Mouse (Mus musculus) liver, postnatal 0 days (tissue): ENCODE measurements around the gene Gm15217. TPM values are rescaled to one million over a fixed set of nuclear protein-coding genes. Genes with fewer than 3 reads are reported as not detected.
A peak's percentile ranks its signal among the peaks of the same experiment; 100 is the strongest.

Experiments used
- ATAC-seq: fragments of 200-750 bp; cut with Nextera tagmentation; 2 replicates; pipeline ENCODE4 v1.8.0; 2017; ENCODE audit warnings: mild to moderate bottlenecking, moderate library complexity
- DNase-seq: peaks from one replicate; pipeline ENCODE4 v3.0.0-alpha.2; 2016
- H3K27ac ChIP-seq: fragments of 300-500 bp; sonication (generic); 2 replicates; pipeline ENCODE4 v1.5.1; 2014; ENCODE audit warnings: antibody characterized with exemption, moderate library complexity, mild to moderate bottlenecking, low read depth
- H3K27me3 ChIP-seq: fragments of 300-500 bp; sonication (generic); 2 replicates; pipeline ENCODE4 v1.6.1; 2014; ENCODE audit warnings: low read length, control low read depth, mixed read lengths; ENCODE audit not compliant: insufficient read depth
- H3K36me3 ChIP-seq: fragments of 300-500 bp; sonication (generic); replicated peaks from 2 replicates; pipeline ENCODE4 v1.6.1; 2014; ENCODE audit warnings: mild to moderate bottlenecking, control low read depth, low read length, moderate library complexity, mixed read lengths; ENCODE audit not compliant: insufficient read depth
- H3K4me1 ChIP-seq: fragments of 300-500 bp; sonication (generic); 2 replicates; pipeline ENCODE4 v1.6.1; 2014; ENCODE audit warnings: antibody characterized with exemption, mild to moderate bottlenecking, control low read depth; ENCODE audit not compliant: insufficient read depth
- H3K4me2 ChIP-seq: fragments of 300-500 bp; sonication (generic); 2 replicates; pipeline ENCODE4 v1.6.1; 2014; ENCODE audit warnings: low read depth, mild to moderate bottlenecking, low read length, moderate library complexity, mixed read lengths
- H3K4me3 ChIP-seq: fragments of 300-500 bp; sonication (generic); 2 replicates; pipeline ENCODE4 v1.5.1; 2014; ENCODE audit warnings: low read depth, low read length
- H3K9ac ChIP-seq: fragments of 300-500 bp; sonication (generic); replicated peaks from 2 replicates; pipeline ENCODE4 v1.6.1; 2014; ENCODE audit warnings: mild to moderate bottlenecking, moderate library complexity
- H3K9me3 ChIP-seq: fragments of 300-500 bp; sonication (generic); 2 replicates; pipeline ENCODE4 v1.6.1; 2016; ENCODE audit warnings: mild to moderate bottlenecking, control low read depth, low read length, mixed read lengths
- CTCF ChIP-seq: sonication (generic); IDR thresholded peaks from 2 replicates; pipeline ENCODE4 v1.5.1; 2016; ENCODE audit warnings: antibody characterized with exemption, low read depth
- EP300 ChIP-seq: IDR thresholded peaks from 2 replicates; pipeline ENCODE4 v1.6.1; 2016; ENCODE audit warnings: antibody characterized with exemption, low read depth, mild to moderate bottlenecking
- WGBS: fragments of 180-500 bp; shearing (Covaris S2); extraction: QIAGEN DNeasy Blood & Tissue Kit; methylation state at CpG from one replicate; pipeline ENCODE4 v1.1.7; 2014; ENCODE audit not compliant: insufficient replicate concordance; 5-methylcytosine and 5-hydroxymethylcytosine counted together
- polyA plus RNA-seq: library from polyadenylated mRNA; unstranded; fragments of >200 nt; fragmentation: Nextera tagmentation; extraction: Ambion mirVana; gene quantifications from 2 replicates; pipeline ENCODE4 v1.2.1, GENCODE M21; 2015

Gm15217 gene
- polyA plus RNA-seq, 1 experiment from 2014 or later, result not detected

DNA sequence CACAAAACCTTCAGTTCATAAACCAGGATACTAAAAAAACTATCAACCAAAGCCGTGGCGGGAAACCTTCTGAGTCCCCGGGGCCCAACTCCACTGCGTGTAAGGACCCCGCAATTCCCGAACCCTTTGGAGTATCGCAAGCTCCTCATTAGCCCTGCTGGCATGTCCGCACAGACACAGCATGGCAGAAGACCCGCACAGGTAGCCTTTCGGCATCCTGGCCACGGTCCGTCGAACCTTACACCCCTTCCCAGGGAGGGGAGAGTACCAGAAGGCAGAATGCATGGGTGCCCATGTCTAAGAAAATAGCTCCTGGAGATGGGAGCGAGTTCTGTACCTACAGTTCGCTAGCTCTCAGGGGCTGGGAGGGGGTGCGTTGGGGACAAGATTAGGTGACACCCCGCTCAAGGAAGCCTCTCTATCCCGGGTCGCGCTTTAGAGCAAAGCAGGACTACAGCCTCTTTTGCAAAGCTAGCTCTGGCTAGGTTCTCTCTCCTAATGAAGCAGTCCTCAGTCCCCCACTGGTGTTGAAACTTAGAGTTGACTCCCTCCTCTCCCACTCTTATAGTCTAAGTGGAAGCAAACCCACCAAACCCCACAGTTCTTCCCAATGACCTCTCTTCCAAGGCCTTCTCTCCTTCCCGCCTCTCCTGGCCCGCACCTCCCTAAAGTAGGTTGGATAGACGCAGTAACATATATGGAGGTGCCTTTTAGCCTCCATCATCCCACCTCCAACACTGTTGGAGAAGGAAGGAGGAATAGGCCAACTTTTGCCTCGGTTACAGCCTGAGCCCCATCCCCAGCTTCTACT is 10.4 kb downstream of the Gm15217 start:
- Histone ChIP-seq H3K9ac (no peak overlapping the region), H3K4me3 (peak overlapping the region; percentile 17), H3K4me2 (peak overlapping the region; percentile 80), H3K36me3 (no peaks in the 10 kb centered on the region), H3K27me3 (peaks cover 67% of the 10 kb centered on the region), H3K9me3 (no peaks in the 10 kb centered on the region), H3K4me1 (peaks cover 3% of the 10 kb centered on the region), H3K27ac (no peak overlapping the region)
- ATAC-seq, result no peak
- TF ChIP-seq CTCF (no peak), EP300 (no peak)
- WGBS, result 11% methylated on average over 24 of the region's 24 CpGs
- DNase-seq, result no peak

DNA sequence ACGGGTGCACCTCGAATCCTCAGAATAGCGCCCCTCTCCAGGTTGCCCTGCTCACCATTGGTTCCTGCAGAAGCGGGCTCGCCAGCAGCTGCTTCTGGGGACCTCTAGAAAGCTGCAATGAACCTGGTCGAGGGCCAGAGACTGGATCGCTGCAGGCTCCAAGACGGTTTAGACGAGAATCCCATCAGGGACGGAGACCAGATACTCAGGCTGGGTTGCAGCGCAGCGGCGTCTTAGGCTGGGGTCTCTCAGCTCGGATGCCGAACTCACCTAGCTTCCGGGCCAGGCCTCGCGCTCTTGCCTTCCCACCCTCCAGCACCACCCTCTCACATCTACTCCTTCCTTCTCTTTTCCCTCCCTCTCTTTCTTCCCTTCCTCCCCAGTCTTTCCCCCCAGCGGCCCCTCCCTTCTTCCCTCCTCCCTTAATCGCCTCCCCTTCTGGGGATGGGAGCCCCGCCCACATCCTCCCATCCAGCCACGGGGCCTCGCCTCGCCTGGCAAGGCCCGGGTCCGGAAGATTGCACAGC is 11.1 kb downstream of the Gm15217 start, which contains the start of gene Bmp4:
Bmp4 (minus strand) TSS at position 421 of the 527 bp plus-strand sequence.
- no peak for TF ChIP-seq EP300
- no peak for TF ChIP-seq CTCF
- Histone ChIP-seq H3K4me3 (peak within 1 kb of the TSS; percentile 17), H3K9me3 (no peaks in the 10 kb centered on the region), H3K36me3 (no peaks in the 10 kb centered on the region), H3K27me3 (peaks cover 67% of the 10 kb centered on the region), H3K9ac (no peak within 1 kb of the TSS), H3K27ac (no peak within 1 kb of the TSS), H3K4me2 (peak within 1 kb of the TSS; percentile 45), H3K4me1 (peaks cover 3% of the 10 kb centered on the region)
- WGBS, result 2% methylated on average over 26 of the region's 26 CpGs
- ATAC-seq, result no peak
- peak; percentile 22 for DNase-seq

DNA sequence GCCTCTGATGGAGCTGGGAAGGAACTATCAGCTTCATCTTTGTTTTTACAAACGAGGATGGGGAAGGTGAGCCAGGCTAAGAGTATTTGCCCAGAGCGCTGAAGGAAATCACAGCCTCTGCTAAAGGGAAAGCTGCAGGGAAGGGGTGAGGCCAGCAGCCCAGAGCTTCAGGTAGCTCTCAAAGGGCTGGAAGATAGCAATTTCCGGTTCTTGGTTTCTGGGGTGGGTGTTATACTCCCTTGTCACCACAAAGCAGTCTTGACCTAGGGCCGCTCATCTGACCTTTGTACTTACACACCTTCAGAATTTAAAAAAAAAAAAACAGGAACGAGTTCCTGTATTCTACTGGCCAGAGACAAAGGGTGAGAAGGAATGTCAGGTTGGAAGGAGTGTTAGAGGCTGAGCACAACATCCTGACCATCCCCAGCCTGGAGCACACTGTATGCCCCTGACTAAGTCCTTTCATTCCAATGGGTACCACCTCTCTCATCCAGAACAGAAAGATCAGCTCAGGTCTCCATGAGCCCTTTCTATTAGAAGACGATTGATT is 12.5 kb downstream of the Gm15217 start:
- DNase-seq, result no peak
- no peaks in the 10 kb centered on the region for H3K36me3 ChIP-seq
- no peak overlapping the region for H3K4me2 ChIP-seq
- no peak for TF ChIP-seq CTCF
- no peak for TF ChIP-seq EP300
- 40% methylated on average over 6 of the region's 6 CpGs for WGBS
- no peak overlapping the region for H3K4me3 ChIP-seq
- H3K9ac ChIP-seq, result no peak overlapping the region
- H3K4me1 ChIP-seq, result peaks cover 3% of the 10 kb centered on the region
- H3K27me3 ChIP-seq, result peaks cover 54% of the 10 kb centered on the region
- H3K9me3 ChIP-seq, result no peaks in the 10 kb centered on the region
- ATAC-seq, result no peak
- no peak overlapping the region for H3K27ac ChIP-seq

DNA sequence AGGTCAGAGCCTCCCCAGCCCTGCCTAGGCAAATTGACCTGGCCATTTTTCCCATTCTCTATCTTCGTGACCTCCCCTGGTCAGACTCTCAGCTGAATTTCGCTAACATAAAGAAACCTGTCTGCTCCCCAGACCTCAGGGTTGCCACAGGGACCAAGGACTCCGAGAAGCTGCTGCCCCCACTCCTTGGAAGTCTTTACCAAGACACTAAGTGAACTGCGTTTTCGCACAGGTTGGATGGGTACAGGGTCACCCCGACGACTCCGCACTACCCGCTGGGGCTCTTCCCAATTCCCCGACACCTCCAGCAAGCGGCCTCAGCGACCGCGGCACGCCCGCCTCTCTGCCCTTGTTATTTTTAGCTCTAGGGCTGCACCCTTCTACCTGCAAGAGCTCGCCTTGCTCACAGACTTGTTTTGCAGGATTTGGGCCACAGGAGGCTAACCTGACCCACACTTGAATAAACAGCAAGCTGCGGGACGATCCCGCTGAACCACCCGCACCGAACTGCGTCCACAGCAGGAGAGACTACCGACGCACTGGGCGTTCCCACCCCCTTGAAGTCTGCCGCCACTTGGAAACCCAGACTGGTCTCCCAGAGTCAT is 19.0 kb downstream of the Gm15217 start:
- no peak overlapping the region for H3K9ac ChIP-seq
- 6% methylated on average over 27 of the region's 27 CpGs for WGBS
- ATAC-seq (no peak), DNase-seq (peak; percentile 29)
- peak overlapping the region; percentile 27 for H3K4me3 ChIP-seq
- H3K36me3 ChIP-seq, result no peaks in the 10 kb centered on the region
- H3K27ac ChIP-seq, result no peak overlapping the region
- peaks cover 25% of the 10 kb centered on the region for H3K27me3 ChIP-seq
- no peaks in the 10 kb centered on the region for H3K9me3 ChIP-seq
- H3K4me2 ChIP-seq, result peak overlapping the region; percentile 61
- TF ChIP-seq CTCF (no peak), EP300 (no peak)
- H3K4me1 ChIP-seq, result no peaks in the 10 kb centered on the region

- Histone ChIP-seq H3K4me1 (no peaks in the 10 kb centered on the region), H3K9ac (no peak overlapping the region), H3K9me3 (no peaks in the 10 kb centered on the region), H3K27me3 (peaks cover 25% of the 10 kb centered on the region), H3K36me3 (no peaks in the 10 kb centered on the region), H3K4me2 (no peak overlapping the region), H3K27ac (no peak overlapping the region), H3K4me3 (no peak overlapping the region)
- ATAC-seq (no peak), DNase-seq (no peak)
- WGBS, result 51% methylated on average over 2 of the region's 2 CpGs
- no peak for TF ChIP-seq EP300
- TF ChIP-seq CTCF, result no peak
Measured at GRCm38 (mm10) chr14:46399925-46400324, 20.7 kb downstream of the Gm15217 start.

- Histone ChIP-seq H3K9ac (no peak overlapping the region), H3K27me3 (no peaks in the 10 kb centered on the region), H3K4me1 (no peaks in the 10 kb centered on the region), H3K4me3 (no peak overlapping the region), H3K27ac (no peak overlapping the region), H3K36me3 (no peaks in the 10 kb centered on the region), H3K9me3 (no peaks in the 10 kb centered on the region), H3K4me2 (no peak overlapping the region)
- ATAC-seq, result no peak
- TF ChIP-seq EP300 (no peak), CTCF (no peak)
- no peak for DNase-seq
- WGBS, result 75% methylated on average over 3 of the region's 3 CpGs
Measured at GRCm38 (mm10) chr14:46408319-46408718, 29.1 kb downstream of the Gm15217 start.
